Mouse (Mus musculus): ENCODE measurements at regions not wholly inside any gene's neighbourhood (a gene's known extent, or its start where the extent isn't known, plus 50 kb on each side); places are given as distances from the start of the nearest gene placed in this dataset.

DNA sequence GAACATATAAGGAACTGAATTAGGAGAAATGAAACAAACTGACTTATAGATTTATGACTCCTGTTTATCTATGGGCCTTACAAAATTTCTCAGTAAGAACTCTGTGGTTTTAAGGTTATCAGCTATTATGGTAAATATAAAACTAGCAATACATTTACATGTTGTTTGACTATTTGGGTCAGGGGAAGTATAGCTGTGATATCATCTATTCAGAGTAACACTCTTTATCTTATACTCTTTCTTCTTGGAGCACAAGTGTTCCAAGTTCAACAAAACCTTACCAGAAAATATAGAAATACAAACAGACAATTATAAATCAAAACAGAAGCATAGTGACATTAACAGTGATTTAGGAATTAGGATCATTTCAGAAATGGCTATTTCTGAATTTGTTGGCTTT lies 383.6 kb downstream of the Casp12 start:
- ATAC-seq (ENCODE audit: insufficient read depth, low read depth) (no peak), DNase-seq (ENCODE audit: low spot score) (no peak)
- H3K9ac ChIP-seq (replicated peaks; ENCODE audit: low read depth, low read length): no peak overlapping the region
- H3K4me3 ChIP-seq (ENCODE audit: low read depth, low read length): no peak overlapping the region
- H3K9me3 ChIP-seq (replicated peaks; ENCODE audit: control insufficient read depth, low read length): no peaks in the 10 kb centered on the region
- no peaks in the 10 kb centered on the region for H3K4me1 ChIP-seq (ENCODE audit: control insufficient read depth, insufficient read depth)
- no peaks in the 10 kb centered on the region for H3K27me3 ChIP-seq (ENCODE audit: control insufficient read depth, insufficient read depth, low read length)
- H3K36me3 ChIP-seq (replicated peaks; ENCODE audit: control insufficient read depth, insufficient read depth, low read length): no peaks in the 10 kb centered on the region
- no peak overlapping the region for H3K4me2 ChIP-seq (ENCODE audit: low read depth, low read length)
- no peak overlapping the region for H3K27ac ChIP-seq (ENCODE audit: low read depth)
- TF ChIP-seq CTCF (IDR thresholded peaks at IDR 0.05; ENCODE audit: low read depth): no peak
- no peak for TF ChIP-seq EP300 (IDR thresholded peaks at IDR 0.05; ENCODE audit: low read depth)

- TF ChIP-seq CTCF (IDR thresholded peaks at IDR 0.05; ENCODE audit: low read depth) (no peak), EP300 (IDR thresholded peaks at IDR 0.05; ENCODE audit: low read depth) (no peak)
- no peak overlapping the region for H3K9ac ChIP-seq (replicated peaks; ENCODE audit: low read depth, low read length)
- no peak for ATAC-seq (ENCODE audit: insufficient read depth, low read depth)
These were observed 407.6 kb downstream of the Casp12 start for GRCm38 (mm10) chr9:5752686-5753301.

GRCm38 (mm10) chr9:5753785-5754184 lies 408.6 kb downstream of the Casp12 start:
- Histone ChIP-seq H3K27me3 (ENCODE audit: control insufficient read depth, insufficient read depth, low read length) (no peaks in the 10 kb centered on the region), H3K4me3 (ENCODE audit: low read depth, low read length) (no peak overlapping the region), H3K27ac (ENCODE audit: low read depth) (no peak overlapping the region), H3K36me3 (replicated peaks; ENCODE audit: control insufficient read depth, insufficient read depth, low read length) (no peaks in the 10 kb centered on the region), H3K9me3 (replicated peaks; ENCODE audit: control insufficient read depth, low read length) (no peaks in the 10 kb centered on the region), H3K4me2 (ENCODE audit: low read depth, low read length) (no peak overlapping the region), H3K9ac (replicated peaks; ENCODE audit: low read depth, low read length) (no peak overlapping the region), H3K4me1 (ENCODE audit: control insufficient read depth, insufficient read depth) (no peaks in the 10 kb centered on the region)
- DNase-seq (ENCODE audit: low spot score) (no peak), ATAC-seq (ENCODE audit: insufficient read depth, low read depth) (no peak)
- TF ChIP-seq EP300 (IDR thresholded peaks at IDR 0.05; ENCODE audit: low read depth) (no peak), CTCF (IDR thresholded peaks at IDR 0.05; ENCODE audit: low read depth) (no peak)
- WGBS: 62% methylated on average over 3 of the region's 3 CpGs

More at GRCm38 (mm10) chr9:5752686-5753301, 407.6 kb downstream of the Casp12 start:
- DNase-seq (ENCODE audit: low spot score): no peak
- no peak overlapping the region for H3K4me2 ChIP-seq (ENCODE audit: low read depth, low read length)
- H3K27ac ChIP-seq (ENCODE audit: low read depth): no peak overlapping the region
- no peaks in the 10 kb centered on the region for H3K4me1 ChIP-seq (ENCODE audit: control insufficient read depth, insufficient read depth)
- H3K36me3 ChIP-seq (replicated peaks; ENCODE audit: control insufficient read depth, insufficient read depth, low read length): no peaks in the 10 kb centered on the region
- no peak overlapping the region for H3K4me3 ChIP-seq (ENCODE audit: low read depth, low read length)
- no peaks in the 10 kb centered on the region for H3K27me3 ChIP-seq (ENCODE audit: control insufficient read depth, insufficient read depth, low read length)
- H3K9me3 ChIP-seq (replicated peaks; ENCODE audit: control insufficient read depth, low read length): no peaks in the 10 kb centered on the region

DNA sequence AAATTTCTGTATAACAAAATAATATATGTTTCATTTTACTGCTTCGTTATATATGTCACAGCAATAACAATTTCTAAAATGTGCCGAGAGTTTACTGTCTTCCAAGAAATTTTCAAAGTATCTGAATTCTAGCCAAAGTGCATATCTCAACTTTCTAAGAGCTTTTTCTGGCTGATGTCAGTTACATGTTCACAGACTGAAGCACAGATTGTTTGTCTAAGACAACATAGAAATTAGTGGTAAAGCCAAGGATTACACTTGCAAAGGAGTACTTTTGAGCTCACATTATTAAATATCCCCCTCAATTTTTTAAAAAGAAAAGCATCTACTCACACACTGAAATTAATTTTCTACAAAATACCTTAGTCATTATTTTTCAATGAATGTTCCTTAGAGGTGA lies 407.2 kb upstream of the Pdgfd start:
- no peak overlapping the region for H3K27ac ChIP-seq (ENCODE audit: low read depth)
- no peaks in the 10 kb centered on the region for H3K4me1 ChIP-seq (ENCODE audit: control insufficient read depth, insufficient read depth)
- no peak overlapping the region for H3K9ac ChIP-seq (replicated peaks; ENCODE audit: low read depth, low read length)
- H3K36me3 ChIP-seq (replicated peaks; ENCODE audit: control insufficient read depth, insufficient read depth, low read length): no peaks in the 10 kb centered on the region
- no peak overlapping the region for H3K4me2 ChIP-seq (ENCODE audit: low read depth, low read length)
- no peak for ATAC-seq (ENCODE audit: insufficient read depth, low read depth)
- no peak for TF ChIP-seq EP300 (IDR thresholded peaks at IDR 0.05; ENCODE audit: low read depth)
- no peak for TF ChIP-seq CTCF (IDR thresholded peaks at IDR 0.05; ENCODE audit: low read depth)
- no peaks in the 10 kb centered on the region for H3K27me3 ChIP-seq (ENCODE audit: control insufficient read depth, insufficient read depth, low read length)
- H3K4me3 ChIP-seq (ENCODE audit: low read depth, low read length): no peak overlapping the region
- WGBS: 61% methylated on average over 2 of the region's 2 CpGs
- H3K9me3 ChIP-seq (replicated peaks; ENCODE audit: control insufficient read depth, low read length): no peaks in the 10 kb centered on the region
- DNase-seq (ENCODE audit: low spot score): no peak

DNA sequence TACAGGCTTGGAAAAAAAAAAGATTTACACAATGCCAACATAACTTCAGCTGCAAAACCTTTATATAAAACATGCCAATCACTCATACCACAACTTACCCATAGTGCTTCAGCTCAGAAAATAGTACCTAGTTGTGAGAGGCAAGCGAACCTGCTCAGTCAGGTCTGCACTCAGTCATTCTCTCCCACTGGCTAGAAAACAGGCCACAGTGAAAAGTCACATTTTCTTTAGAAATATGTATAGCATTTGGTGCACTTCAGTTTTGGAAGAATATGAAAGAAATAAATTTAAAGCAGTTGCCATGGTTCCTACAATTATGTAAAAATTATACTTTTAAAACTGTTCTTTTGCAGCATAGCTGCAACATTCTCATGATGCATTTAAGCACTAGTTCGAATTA lies 398.5 kb upstream of the Pdgfd start:
- Histone ChIP-seq H3K4me1 (ENCODE audit: control insufficient read depth, insufficient read depth) (no peaks in the 10 kb centered on the region), H3K9ac (replicated peaks; ENCODE audit: low read depth, low read length) (no peak overlapping the region), H3K36me3 (replicated peaks; ENCODE audit: control insufficient read depth, insufficient read depth, low read length) (no peaks in the 10 kb centered on the region), H3K4me3 (ENCODE audit: low read depth, low read length) (no peak overlapping the region), H3K27ac (ENCODE audit: low read depth) (no peak overlapping the region), H3K27me3 (ENCODE audit: control insufficient read depth, insufficient read depth, low read length) (no peaks in the 10 kb centered on the region), H3K4me2 (ENCODE audit: low read depth, low read length) (no peak overlapping the region), H3K9me3 (replicated peaks; ENCODE audit: control insufficient read depth, low read length) (no peaks in the 10 kb centered on the region)
- no peak for TF ChIP-seq CTCF (IDR thresholded peaks at IDR 0.05; ENCODE audit: low read depth)
- no peak for TF ChIP-seq EP300 (IDR thresholded peaks at IDR 0.05; ENCODE audit: low read depth)
- DNase-seq (ENCODE audit: low spot score): no peak
- WGBS: 71% methylated on average over 2 of the region's 2 CpGs
- ATAC-seq (ENCODE audit: insufficient read depth, low read depth): no peak

GRCm38 (mm10) chr9:5771158-5771557 lies 397.2 kb upstream of the Pdgfd start:
- no peak overlapping the region for H3K4me2 ChIP-seq (ENCODE audit: low read depth, low read length)
- no peak overlapping the region for H3K27ac ChIP-seq (ENCODE audit: low read depth)
- no peak for TF ChIP-seq CTCF (IDR thresholded peaks at IDR 0.05; ENCODE audit: low read depth)
- no peak for TF ChIP-seq EP300 (IDR thresholded peaks at IDR 0.05; ENCODE audit: low read depth)
- no peak overlapping the region for H3K4me3 ChIP-seq (ENCODE audit: low read depth, low read length)
- H3K9me3 ChIP-seq (replicated peaks; ENCODE audit: control insufficient read depth, low read length): no peaks in the 10 kb centered on the region
- no peak overlapping the region for H3K9ac ChIP-seq (replicated peaks; ENCODE audit: low read depth, low read length)
- H3K36me3 ChIP-seq (replicated peaks; ENCODE audit: control insufficient read depth, insufficient read depth, low read length): no peaks in the 10 kb centered on the region
- no peaks in the 10 kb centered on the region for H3K4me1 ChIP-seq (ENCODE audit: control insufficient read depth, insufficient read depth)
- DNase-seq (ENCODE audit: low spot score) (no peak), ATAC-seq (ENCODE audit: insufficient read depth, low read depth) (no peak)
- no peaks in the 10 kb centered on the region for H3K27me3 ChIP-seq (ENCODE audit: control insufficient read depth, insufficient read depth, low read length)
